Comparison of ENCODE assay signal across 7 mouse cellular contexts in genomic region chr7:56419253-56419844, GRCm38 (mm10).
DNase-seq lines count a peak whose midpoint lies in the region.

No protein-coding gene starts in this region.

- peak; percentile 75 for DNase-seq in urinary bladder, postnatal 14 days (ENCODE audit: low spot score)
- DNase-seq in urinary bladder, postnatal 10 days (ENCODE audit: low spot score), result no peak
- peak; percentile 9 to 32 for DNase-seq in heart, adult 9 months (ENCODE audit: low spot score in 2 of 2)
- peak; percentile 47 to 66 for DNase-seq in layer of hippocampus, adult 8-10 months (ENCODE audit: low spot score in 2 of 2)
- peak; percentile 28 for DNase-seq in ovary, postnatal 14 days (ENCODE audit: low spot score)
- no peak for DNase-seq in thymus, postnatal 25 days
- no peak for DNase-seq in thymus, postnatal 10 days (ENCODE audit: low spot score in 2 of 2)

Comparison
In these comparisons a context has a peak if more than half of its experiments do, and no peak if none do; other contexts are left out.
1. DNase-seq: peak in urinary bladder, postnatal 14 days (single experiment), heart, adult 9 months (2 of 2), layer of hippocampus, adult 8-10 months (2 of 2) and ovary, postnatal 14 days (single experiment); none in urinary bladder, postnatal 10 days (single experiment), thymus, postnatal 25 days (single experiment) and thymus, postnatal 10 days (0 of 2).